Mouse (Mus musculus): ENCODE results near the gene Gpm6b.

The Gpm6b gene

DNA sequence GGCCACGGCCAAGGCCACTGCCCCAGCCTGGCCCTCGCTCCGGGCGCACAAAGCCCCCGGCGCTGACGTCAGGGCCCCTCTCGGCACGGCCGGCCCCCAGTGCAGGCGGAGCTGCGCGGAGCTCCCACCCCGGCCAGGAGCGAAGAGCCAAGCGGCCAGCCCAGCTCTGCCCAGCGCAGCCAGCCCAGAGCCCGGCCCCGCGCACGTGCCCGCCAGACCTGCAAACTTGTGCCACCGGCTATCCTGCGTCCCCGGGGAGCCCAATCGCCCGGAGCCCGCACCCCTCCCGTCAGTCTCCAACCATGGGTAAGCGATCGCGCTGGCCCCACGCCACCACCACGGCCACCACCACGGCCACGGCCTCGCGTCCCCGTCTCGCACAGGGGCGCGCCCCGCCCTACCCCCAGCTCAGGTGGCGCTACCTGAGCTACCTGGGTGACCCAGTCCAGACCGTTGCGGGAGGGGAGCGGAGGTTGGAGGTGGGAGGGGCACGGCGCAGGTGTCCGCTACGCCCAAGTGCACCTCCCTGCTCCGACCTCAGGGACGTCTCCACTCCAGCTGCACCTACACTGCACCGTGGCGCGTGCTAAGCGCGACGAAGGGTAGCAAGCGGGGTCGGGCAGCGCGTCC lies at the start of gene Gpm6b:
Gene Gpm6b (plus strand): TSS at position 81 of the 630 bp plus-strand sequence.
- peak; percentile 58 for ATAC-seq (ENCODE audit: insufficient number of reproducible peaks, low FRiP score, low TSS enrichment)

DNA sequence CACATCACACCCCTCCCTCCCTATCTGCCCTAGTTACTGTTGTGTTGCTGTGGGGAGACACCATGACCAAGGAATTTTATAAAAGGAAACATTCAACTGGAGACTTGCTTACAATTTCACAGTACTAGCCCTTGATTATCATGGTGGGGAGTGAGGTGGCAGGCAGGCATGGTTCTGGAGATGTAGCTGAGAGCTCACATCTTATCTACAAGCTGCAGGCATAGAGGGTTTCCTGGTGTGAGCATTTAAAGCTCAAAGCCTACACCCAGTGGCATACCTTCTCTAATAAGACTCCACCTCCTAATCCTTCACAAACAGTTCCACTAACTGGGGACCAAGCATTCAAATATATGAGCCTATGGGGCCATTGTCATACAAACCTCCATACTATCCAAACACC lies 42.4 kb upstream of the Gpm6b start:
- no peak for ATAC-seq (ENCODE audit: insufficient number of reproducible peaks, low FRiP score, low TSS enrichment)

DNA sequence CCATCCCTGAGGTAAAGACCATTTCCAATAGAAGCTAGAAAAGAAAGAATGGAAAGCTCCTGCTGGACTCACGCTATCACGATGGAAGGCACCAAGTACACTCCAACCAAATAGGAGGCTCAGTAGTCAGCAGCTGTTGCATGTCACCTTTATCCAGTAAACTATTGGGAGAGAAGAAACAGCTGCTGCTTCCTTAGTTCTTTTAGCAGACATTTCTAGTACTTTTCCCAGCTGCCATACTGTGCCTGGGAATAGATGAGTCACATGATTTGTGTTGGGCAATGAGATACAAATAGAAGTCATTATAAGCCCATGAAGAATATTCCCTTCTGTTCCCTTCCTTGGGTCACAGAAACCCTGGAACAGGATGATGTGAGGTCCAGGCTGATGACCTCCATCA lies 40.4 kb upstream of the Gpm6b start:
- no peak for ATAC-seq (ENCODE audit: insufficient number of reproducible peaks, low FRiP score, low TSS enrichment)

DNA sequence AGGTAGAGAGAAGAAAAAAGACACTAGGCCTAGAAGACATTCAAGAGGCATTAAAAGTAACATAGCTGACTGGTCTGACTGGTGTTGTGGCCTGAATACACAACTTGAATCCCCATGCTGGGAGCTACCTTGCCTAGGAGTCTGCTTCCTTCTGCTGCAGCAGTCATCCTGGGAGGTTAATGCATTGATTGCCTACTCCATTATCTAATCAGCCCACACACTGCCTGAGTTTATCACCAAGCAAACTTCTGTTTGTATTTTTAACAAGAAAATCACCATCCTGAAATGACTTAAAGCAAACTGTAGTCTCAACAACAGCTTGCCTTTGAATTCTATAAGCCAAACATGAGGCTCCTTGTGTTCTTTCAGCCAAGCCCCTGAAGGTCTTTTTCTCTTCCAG lies 38.9 kb upstream of the Gpm6b start:
- ATAC-seq (ENCODE audit: insufficient number of reproducible peaks, low FRiP score, low TSS enrichment), result no peak

DNA sequence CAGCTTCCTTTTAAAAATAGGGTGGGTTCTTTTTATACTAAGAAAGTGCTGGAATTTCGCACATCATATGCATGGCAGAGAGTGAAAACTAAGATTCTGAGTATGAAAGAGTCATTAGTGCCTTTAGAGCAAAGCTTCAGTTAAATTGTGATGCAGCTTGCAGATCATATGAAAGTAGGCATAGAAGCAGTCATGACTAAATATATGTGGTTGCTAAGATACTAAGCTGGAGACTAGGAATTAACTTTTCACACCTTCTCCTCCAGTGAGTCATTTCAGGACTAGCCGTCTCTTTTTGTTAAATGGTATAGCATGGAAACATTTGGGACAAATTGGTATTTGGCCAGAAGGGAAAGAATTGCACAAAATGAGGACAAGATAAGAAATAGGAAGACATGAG lies 24.1 kb upstream of the Gpm6b start:
- no peak for ATAC-seq (ENCODE audit: insufficient number of reproducible peaks, low FRiP score, low TSS enrichment)

DNA sequence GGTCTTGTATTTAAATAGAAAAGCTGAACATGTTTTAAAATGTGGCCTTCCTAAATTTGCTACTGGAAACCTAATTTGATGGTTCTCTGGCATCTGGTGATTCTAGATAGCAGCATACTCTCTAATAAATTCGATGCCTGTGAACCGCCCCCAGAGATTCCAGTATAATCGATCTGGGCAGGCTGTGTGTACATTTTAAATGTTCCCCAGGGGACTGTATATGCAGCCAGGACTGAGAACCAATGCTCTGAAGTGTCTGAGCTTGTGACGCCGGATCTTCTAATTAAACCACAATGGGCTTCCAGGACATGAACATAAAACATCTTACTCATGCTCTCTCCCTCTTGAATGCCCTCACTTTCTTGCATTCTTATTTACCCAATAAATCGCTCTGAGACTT lies 22.5 kb upstream of the Gpm6b start:
- no peak for ATAC-seq (ENCODE audit: insufficient number of reproducible peaks, low FRiP score, low TSS enrichment)

DNA sequence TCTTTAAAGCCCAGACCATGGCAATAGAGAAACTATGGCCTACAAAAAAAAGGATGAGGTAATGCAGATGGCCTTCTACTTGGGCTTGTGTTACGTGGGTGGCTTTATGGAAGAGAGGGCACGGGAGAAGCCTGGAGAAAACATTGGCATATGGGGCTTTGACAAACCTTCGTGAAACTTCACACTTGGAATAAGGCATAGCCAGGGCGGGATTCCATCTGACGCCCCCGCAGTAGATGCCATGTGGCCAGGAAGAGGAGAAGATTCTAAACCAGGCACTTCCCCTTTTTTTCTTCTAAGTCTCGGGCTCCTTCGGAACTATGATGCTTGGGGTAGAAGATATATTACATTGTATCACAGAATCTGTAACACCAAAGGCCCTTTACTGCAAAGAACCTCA lies 22.0 kb upstream of the Gpm6b start:
- no peak for ATAC-seq (ENCODE audit: insufficient number of reproducible peaks, low FRiP score, low TSS enrichment)

DNA sequence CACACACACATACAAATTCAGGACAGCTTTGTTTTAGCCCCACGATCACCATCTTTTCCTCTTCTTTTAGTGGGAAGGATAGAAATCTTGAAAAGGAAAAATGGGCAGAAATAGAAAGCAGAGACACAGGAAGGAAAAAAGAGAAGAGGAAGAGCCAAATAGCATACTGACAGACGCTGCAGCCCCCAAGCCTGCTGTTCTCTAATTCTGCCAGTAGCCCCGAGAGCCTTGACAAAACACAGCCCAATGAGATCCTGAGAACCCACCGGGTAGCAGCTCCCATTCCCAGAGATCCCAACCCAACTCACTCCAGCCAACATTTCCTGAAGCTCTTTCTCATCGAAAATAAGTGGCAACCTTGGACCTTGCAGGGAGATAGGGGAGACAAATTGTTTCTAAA lies 19.4 kb upstream of the Gpm6b start:
- no peak for ATAC-seq (ENCODE audit: insufficient number of reproducible peaks, low FRiP score, low TSS enrichment)

DNA sequence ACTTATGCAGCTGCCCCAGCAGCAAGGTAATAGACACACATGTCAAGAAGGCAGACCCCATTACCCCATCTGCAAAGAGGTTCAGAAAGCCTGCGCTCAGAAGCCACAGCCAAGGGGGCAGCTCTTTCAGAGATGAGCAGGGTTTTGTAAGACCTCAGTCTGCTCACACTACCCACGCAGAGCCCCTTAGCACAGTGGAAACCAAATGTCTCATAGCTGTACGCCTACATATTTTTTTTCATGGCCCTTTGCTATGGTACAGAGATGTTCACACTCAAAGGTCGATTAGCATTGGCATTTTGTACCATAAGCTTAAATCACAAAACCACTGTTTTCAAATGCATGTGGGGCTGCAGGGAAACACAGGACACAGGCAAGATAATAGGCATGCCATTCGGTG lies 11.9 kb upstream of the Gpm6b start:
- no peak for ATAC-seq (ENCODE audit: insufficient number of reproducible peaks, low FRiP score, low TSS enrichment)

DNA sequence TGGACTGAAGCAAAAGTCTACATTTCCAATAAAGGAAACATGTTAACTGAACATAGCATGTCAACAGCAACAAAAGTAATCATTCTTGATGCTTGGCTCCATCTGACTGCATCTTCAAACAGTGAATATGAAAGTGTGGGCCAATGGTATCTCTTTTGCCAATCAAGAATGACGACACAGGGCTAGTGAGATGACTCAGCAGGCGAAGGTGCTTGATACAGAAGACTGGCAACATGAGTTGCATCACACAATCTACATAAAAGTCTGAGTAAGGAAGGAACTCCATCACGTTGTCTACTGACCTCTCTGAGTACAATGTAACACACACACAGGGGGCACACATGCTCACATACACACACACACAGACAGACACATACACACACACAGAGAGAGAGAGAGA lies 9.0 kb upstream of the Gpm6b start:
- ATAC-seq (ENCODE audit: insufficient number of reproducible peaks, low FRiP score, low TSS enrichment), result no peak

DNA sequence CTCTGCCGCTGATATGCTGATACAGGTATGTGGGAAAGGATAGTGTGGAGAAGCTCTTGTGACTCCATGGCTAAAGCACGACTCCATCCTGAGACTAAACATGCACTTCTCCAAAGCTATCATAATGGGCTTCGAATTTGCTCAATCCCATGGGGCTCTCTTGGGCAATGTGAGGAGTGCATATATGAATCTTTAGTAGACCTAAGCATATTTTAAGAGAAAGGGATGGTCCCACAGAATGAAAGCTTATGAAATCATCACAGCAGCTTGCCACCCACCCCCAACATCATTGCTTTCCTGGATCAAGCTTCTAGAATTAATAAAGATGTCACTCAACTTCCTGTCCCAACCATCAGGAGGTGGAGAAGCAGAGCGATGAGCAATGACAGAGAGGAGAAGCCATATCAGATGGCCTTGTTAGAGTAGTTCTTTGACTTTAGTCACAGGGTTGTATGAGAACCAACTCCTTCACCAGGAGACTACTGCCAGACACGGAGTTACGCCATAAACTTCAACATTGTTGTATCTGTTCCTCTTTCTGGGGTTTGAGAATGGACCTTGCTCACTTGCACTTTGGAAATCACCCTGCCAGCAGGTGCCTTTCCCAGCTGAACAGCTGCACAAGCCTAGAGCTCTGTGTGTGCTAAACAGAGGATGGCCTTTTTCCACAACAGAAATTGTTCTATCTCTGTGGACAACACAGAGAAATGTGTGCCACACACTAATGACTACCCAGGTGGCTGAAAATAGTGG lies 8.0 kb upstream of the Gpm6b start:
- ATAC-seq (ENCODE audit: insufficient number of reproducible peaks, low FRiP score, low TSS enrichment), result no peak

DNA sequence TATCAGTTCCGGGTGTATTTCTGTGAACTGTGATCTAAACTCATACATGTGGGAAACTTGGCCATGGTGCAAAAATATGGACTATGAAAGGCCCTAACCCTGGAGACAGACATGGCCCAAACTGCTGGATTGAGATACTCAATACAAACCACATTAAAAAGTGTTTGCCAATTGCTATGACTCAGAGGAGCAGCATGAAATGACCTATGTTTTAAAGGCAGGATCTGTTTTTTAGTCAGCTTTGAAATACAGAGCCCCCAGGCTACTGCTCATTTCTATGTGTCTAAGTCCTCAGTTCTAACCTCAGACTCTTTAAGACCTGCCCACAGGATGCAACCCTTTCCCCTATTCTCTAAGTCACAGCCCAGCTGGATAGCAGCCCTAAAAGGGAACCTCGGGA lies 2.6 kb upstream of the Gpm6b start:
- ATAC-seq (ENCODE audit: insufficient number of reproducible peaks, low FRiP score, low TSS enrichment), result no peak

DNA sequence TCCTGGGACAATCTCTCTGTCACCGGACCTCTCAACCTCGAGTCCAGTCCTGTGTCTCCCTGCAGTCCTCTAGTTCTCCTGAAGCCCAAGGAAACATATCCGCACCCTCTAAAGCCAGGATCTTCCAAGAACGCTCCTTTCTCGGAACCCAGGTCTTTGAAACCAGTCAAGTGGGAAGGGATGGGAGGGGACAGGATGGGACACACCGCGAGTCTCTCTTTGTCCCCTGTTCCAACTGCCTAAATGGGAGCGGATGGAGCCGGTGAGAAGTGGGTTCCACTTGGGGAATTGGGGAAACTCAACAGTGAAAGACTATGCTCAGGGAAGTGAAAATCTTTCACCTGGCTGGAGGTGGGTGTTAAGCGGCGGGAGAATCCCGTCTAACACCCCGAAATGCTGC lies 809 bp downstream of the Gpm6b start:
- ATAC-seq (ENCODE audit: insufficient number of reproducible peaks, low FRiP score, low TSS enrichment), result no peak; the same call in 1 of the 2 replicates

DNA sequence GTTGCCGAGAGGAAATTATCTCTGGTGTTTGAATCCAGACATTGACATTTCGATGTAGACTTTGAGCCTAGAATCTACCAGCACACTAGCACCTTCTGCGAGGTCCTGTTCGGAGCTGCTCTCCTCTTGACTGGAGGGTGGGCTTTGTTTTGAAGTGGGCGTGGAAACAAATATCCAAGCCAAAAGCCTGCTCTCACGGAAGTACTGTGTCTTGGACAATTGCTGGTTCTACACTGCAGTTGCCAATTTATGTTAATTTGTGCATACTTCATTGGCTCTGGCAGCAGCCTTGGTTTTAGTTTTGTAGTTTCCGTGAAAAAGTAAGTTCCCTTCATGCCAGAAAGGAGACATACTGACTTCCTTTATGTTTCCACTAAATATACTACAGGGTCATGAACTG lies 2.0 kb downstream of the Gpm6b start:
- no peak for ATAC-seq (ENCODE audit: insufficient number of reproducible peaks, low FRiP score, low TSS enrichment)

DNA sequence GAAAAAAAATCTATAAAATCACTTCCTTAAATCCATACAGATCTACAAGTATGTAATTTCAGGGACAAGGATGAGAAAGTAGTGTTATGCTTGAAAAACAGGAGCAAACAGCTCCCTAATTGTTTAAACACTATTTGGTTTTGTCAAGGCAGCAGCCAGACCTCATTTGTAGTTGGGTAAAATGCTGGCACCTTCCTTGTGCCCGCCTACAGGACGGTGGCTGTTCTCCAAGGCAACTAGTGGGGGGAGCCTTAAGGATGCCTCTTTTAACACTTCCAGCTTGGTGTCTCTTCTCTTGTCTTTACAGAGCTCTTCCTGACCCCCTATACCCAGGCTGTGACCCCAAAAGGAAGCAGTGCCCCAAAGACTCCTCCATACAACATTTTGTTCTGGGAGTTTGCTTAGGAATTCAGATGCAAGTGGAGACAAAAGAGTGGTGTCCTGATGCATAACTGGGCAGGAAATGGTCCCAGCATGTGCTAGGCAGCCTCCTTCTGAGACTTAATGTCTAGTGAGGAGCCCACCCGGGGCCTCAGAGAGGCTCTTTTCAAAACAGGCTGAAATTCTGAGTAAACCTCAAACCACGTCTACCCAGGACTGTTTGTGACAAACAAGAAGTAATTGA lies 4.7 kb downstream of the Gpm6b start:
- ATAC-seq (ENCODE audit: insufficient number of reproducible peaks, low FRiP score, low TSS enrichment), result no peak

DNA sequence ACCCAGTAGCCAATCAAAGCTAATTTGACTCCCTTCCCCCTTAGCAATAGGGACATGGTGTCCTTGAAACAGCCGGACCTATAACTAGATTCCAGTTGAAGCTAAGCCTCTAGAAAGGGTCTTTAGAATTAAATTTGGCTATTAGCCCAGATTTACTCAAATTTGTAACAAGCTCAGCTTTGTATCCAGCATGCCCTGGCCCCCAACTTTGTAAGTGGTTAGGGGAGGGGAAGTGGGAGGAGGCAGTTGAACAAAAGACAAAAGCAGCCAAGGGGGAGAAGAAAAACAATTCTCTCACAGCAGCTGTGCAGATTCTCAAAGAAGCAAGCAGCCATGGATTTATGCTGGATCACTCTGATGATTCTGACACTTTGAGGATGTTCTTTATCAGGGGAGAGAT lies 32.8 kb downstream of the Gpm6b start:
- no peak for ATAC-seq (ENCODE audit: insufficient number of reproducible peaks, low FRiP score, low TSS enrichment)

DNA sequence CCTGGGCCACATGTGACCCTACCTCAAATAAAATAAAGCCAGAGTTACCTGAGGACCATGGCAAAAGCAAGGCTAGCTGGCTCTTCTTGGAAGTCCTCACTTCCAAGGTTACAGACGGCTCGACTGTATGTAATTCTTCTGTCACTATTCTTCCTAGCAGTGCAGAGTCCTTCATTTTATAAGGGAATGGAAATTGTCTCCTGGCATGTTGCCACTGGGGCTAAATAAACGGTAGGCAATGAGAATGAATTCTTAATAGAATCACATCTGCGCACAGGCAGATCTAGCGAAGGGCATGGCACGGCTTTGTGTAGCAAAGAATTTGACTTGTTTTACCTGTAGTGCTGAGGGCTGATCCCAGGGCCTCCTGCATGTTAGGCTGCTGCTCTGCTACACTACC lies 33.9 kb downstream of the Gpm6b start:
- no peak for ATAC-seq (ENCODE audit: insufficient number of reproducible peaks, low FRiP score, low TSS enrichment)

DNA sequence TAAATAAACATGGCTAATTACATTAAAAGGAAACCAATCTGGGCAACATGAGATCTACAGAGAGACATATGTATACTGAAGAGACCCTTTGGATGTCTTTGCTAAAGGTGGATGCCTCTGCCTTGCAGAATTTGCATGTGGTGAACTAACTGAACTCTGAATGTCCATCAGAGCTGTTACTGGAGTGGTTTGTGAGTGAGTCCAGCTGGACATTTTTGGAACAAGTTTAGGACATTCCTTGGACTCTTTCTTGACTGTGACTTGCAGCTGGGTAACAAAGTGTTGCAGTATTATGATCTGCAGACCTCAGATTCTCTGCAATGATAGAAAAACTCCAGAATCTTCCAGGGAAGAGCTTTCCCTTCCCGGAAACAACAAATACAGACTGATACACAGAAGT lies 41.1 kb downstream of the Gpm6b start:
- ATAC-seq (ENCODE audit: insufficient number of reproducible peaks, low FRiP score, low TSS enrichment), result no peak

DNA sequence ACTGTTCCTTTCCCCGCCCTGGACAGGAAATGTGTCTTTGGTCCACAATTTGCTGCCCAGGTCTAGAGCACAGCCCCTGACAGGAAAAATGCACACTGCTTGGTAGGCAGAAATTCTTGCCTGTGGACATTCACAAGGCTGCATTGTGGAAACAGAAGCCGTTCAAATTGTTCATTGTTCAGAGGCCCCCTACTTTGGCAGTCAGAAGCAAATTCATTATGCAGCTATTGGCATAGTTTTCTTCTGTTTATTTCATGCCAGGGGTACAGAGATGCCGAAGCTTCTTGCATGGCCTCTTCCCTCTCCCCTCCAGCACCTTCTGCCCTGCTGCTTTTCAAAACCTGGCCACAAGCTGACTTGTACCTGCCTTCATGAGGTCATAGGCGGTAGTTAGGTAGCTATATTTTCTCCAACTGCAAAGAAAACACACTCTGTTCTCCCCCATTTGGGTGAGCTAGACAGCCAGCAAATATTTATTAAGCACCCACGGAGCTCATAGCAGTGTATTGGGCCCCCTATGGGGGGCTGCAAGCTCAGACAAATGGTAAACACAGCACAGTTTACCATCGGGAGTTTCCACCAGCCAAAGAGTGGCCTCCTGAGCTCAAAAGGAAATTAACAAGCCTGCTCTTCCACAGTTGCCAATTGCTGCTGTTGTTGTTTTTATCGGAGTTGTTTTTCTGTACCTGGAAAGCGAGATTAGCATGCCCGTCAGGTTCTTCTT lies 48.2 kb downstream of the Gpm6b start:
- peak; percentile 75 for ATAC-seq (ENCODE audit: insufficient number of reproducible peaks, low FRiP score, low TSS enrichment)

DNA sequence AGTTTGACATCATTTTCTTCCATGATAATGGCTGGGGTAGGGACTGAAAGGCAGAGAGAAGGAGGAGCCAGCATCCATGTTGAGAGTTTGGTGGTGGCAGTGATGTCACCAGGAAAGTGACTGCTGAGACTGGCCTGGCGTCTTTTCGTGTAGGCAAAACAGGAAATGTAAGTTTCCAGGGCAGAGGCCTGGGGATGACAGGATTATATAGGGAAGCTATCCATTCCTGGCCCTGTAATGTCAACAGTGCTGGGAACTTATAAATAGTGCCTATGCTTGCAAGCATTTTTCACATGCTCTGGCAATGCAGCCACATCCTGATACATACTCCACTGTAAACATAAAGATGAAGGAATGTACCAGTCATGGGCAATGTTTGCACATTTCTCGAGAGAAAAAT lies 52.6 kb downstream of the Gpm6b start:
- ATAC-seq (ENCODE audit: insufficient number of reproducible peaks, low FRiP score, low TSS enrichment), result no peak

DNA sequence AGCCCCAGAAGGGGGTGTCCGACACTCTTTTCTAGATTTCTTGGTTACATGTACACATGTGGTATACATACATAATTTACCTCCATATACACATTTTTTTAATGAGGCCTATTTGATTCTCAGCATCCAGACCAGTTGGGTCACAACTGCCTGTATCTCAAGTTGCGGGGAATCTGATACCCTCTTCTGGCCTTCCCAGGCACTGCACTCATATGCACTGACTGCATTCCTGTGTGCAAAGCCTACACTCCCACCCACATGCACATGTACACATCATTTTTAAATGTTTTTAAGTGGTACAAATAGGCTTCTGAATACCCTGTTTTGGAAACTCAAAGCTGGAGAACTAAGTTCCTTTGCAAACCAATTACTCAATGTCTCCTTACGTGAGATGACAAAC lies 54.8 kb downstream of the Gpm6b start:
- no peak for ATAC-seq (ENCODE audit: insufficient number of reproducible peaks, low FRiP score, low TSS enrichment)

Measured in cerebellum, adult (tissue).